Mouse (Mus musculus) right cerebral cortex, postnatal 36 days (tissue): ENCODE data around the gene Ube2n.
"Not testable (repeated sequence)": the region's sequence is repeated elsewhere in the genome, so short reads cannot be mapped to it uniquely, and the experiment has no call there.

Source experiments
- DNase-seq, 2 experiments: peaks; one replicate each; pipeline ENCODE4 v3.0.0; 2022; ENCODE audit warnings: low spot score in 2 of 2, mixed read lengths in 1 of 2

The Ube2n gene

DNA sequence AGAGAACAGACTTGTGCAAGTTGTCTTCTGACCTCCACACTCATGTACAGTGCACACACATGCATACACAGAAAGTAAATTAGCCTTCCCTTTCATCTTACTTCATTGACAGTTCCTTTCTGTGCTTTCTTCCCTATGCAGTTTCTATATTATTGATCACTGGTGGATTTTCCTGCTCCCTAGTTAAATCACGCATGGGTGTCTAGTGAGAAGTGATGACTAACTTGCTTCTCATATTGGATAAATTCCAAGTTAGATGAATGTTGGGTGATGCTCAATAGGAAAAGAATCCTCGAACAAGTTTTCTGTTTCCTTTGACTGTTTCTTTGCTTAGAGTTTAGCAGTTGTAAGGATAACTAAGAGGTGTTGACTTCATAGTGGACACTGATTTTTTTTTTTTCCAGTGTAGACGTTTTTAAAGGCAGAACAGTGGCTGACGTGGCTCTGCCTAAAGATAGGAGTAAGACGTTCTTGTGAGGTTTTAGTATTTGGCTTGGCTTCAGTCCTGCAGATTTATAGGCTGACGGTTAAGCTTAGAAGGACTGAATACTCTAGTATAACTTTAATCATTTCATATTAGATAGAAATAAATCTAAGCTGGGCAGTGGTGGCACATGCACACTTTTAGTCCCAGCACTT is 10.2 kb downstream of the Ube2n start:
- DNase-seq, result no peak

DNA sequence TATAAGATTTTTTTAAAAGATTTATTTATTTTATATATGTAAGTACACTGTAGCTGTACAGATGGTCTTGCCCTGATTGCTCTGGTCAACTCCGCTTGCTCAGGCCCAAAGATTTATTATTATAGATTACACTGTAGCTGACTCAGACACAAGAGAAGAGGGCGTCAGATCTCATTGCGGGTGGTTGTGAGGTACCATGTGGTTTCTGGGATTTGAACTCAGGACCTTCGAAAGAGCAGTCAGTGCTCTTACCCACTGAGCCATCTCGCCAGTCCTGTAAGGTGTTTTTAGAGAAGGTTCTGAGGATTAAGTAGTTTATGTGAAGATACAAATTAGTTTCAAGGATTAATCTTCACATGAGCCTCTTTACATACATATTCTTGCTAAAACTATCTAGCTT is 10.9 kb downstream of the Ube2n start:
- DNase-seq, result no peak

DNA sequence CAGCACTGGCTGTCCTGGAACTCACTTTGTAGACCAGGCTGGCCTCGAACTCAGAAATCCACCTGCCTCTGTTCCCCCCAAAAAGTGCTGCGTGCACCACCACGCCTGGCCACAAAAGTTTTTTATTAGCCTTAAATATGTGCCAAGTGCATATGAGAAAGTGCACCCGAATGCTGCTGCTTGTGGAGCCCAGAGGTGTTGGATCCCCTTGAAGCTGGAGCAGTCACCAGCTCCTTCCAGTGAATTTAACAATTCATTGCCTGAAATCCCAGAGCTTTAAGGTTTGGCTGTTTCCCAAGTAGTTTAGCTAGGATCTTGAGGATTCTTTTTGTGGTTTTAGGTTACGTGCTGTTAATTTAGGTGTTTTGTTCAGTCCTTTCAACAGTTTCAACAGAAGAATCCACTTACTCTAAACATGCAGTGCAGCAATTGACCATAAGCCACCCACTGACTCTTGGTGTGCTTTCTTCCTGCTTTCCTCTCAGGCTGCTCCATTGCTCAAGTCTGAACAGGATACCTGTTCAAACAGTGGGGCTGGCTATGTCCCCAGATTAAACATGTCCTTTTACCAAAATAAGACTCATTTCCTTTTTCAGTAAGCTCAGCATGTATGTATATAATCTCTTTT is 11.7 kb downstream of the Ube2n start:
- no peak for DNase-seq

DNA sequence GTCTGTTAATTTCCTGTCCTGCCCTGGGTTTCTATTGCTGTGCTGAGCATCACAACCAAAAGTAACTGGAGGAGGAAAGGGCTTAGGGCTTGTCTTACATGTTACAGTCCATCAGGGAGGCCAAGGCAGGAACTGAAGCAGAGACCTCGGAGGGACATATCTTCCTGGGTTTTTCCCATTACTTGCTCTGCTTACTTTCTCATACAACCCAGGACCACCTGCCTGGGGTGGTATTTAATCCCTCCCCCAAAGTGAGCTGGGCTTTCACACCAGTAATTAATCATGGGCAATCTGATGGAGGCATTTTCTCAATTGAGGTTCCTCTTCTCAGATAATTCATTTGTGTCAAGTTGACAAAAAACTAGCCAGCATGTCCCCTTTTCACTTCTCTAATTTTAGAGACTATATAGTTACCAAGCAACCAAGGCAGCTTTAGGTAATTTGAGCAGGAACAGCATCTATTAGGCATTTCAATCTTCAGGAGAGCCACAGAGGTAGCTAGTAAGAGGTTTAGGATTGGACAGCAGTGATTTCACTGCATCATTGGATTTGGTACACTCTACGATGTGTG is 15.7 kb downstream of the Ube2n start:
- no peak for DNase-seq

DNA sequence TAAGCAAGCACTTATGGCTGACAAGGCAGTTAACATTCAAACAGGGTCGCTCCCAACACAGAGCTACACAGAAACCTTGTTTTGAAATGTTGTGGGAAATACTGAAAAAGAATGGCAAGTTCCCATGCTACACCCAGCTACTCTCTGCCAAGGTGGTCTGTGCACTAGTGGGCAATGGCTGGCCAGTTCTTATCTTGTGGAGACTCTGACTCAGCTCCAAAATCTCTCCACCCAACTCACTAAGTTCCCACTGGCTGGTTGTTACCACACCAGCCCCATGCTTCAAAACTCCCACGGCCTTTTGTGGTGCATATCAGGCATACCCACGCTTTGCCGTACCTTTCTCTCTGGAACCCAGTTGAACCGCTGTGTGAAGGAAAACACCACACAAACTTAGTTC is 18.0 kb downstream of the Ube2n start:
- no peak for DNase-seq

DNA sequence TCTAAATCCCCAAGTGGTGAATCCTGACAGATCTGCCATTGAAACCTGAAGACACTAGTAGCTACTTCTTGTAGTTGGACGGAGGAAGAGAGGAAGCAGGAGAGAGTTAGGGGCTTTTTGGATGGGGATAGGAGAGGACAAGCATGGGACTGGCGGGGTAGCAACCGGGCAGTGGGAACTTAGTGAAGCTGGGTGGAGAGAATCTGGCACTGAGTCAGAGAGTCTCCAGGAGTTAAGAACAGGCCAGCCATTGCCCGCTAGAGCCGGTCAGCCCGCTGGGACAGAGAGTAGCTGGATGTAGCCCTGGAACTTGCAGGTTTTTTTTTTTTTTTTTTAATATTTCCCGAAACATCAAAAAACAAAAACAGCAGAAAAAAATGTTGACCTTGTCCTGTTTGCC is 18.4 kb downstream of the Ube2n start:
- no peak for DNase-seq

DNA sequence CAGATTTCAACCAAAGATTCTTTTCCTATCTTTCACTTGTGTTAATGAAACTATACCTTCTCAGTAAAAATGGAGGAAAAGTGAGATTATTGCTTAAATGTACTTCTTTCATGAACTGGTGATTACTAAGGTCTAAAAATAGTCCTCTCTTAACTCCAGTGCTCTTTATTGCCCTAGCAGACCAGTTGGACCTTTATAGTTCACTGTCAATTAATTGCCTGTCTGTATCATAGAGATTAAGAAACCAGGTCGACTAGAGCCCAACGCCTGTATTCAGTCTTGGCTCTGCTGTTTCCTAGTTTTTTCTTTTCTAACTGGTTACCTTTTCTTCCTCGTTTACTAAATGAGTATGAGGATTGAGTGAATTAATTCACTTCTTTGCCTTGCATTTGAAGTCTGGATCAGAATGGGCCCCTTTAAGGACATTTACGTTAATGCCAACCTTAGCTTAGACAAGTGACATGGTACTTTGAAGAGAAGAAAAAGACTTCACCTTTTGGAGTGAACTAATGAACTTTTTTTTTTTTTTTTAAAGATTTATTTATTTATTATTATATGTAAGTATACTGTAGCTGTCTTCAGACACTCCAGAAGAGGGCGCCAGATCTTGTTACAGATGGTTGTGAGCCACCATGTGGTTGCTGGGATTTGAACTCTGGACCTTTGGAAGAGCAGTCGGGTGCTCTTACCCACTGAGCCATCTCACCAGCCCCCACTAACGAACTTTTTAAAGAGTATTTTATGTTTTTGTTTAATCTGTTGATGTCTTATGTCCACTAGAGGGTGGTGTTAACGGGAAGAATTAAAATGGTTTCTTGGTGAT is 20.7 kb downstream of the Ube2n start:
- no peak for DNase-seq

DNA sequence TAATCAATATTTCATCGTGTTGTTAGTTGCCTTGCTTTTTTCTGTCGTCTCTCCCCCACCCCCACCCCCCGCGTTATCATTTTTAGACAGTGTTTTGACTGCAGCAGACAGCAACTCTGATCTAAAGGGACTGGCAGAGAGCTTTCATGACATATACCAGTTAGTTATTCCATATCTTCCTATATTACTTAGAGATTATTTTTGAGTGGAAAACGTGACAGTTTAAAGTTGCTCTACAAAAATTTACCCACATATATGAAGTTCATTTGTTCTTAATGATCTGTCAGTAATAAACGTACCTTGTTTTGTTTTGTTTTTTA is 21.2 kb downstream of the Ube2n start:
- DNase-seq, result no peak

DNA sequence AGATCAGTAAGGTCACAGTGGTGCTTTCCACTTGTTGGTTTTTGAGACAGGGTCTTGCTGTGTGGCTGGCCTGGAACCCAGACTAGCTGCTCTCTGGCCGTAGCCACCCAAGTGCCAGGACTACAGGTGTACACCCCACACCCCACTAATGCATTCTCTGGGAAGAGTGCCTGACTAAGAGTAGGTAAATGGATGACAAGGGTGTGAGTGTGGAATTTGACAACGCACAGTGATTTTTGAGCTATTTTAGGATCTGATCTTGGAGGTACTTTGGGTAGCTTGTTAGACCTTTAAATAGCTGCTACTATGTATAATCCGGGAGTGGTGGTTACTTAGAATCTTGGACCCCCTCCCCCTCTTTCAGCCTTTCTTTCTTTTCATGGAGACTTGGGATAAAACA is 24.3 kb downstream of the Ube2n start:
- DNase-seq, result no peak

DNA sequence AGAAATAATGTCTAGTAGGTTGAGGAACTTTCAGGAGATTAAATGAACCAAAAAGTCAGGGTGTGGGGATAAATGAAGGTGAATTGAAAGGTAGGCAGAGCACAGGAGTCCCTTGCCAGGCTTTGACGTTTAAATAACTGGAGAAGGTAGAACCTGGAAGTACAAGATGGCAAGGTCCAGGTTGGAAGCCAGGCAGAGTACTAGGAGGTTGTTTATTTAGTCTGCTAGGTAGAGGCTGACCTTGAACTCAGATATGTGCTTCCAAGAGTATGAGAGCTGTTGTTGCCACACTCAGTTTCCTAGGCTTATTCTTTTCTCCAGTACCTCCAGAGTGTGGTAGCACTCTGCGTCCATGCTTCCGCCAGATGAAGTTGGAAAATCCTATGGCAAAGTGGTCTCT is 24.9 kb downstream of the Ube2n start:
- DNase-seq, result no peak

DNA sequence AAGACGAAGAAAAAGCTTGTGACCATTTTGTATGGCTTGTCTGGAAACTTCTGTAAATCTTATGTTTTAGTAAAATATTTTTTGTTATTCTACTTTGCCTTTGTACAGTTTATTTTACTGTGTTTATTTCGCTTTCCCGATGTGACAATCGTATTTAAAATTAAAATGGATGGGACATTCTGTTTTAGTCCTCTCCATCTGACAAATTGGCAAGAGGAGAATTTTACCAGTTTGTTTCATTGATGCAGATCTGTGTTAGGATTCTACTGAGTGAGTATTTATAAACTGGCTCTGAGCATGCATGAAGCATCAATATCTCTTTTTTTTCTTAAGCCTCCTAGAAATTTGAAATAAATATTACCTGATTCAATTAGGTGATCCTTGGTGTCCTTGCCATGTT is 28.0 kb downstream of the Ube2n start:
- DNase-seq, result no peak

DNA sequence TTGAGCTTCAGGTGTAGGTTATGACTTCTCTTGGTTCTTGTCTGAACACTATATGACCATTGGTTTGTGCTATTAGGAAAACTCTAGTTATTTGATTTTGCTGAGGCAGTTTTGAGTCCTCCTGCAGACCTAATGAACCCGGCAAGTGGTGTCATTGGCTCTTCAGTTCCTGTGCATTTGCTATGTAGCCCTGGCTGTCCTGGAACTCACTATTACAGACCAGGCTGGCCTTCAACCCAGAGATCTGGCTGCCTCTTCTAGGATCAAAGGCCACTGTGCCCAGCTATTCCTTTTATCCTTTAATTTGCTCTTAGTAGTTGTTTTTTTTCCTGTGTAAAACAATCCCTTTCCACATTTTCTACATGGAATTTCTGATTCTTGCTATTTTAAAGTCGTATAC is 28.4 kb downstream of the Ube2n start:
- DNase-seq, result no peak

DNA sequence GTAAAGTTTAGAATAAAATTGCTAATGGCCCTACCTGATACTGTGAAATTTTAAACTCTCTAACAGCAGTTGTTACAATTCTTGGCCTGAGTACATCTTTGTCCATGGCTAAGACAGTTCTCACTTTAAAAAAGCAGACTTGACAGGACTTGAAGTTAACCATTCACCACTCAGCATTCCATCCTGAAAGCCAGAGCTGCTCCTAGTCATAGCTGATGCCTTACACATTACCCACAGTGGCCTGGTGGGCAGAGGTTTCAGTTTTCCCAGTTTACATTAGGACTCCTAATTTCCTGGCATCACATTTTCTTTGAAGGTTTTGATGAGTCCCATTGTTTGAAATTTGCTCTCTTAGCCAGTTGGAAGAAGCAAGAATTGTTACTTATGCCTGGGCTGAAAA is 29.1 kb downstream of the Ube2n start:
- DNase-seq, result no peak

DNA sequence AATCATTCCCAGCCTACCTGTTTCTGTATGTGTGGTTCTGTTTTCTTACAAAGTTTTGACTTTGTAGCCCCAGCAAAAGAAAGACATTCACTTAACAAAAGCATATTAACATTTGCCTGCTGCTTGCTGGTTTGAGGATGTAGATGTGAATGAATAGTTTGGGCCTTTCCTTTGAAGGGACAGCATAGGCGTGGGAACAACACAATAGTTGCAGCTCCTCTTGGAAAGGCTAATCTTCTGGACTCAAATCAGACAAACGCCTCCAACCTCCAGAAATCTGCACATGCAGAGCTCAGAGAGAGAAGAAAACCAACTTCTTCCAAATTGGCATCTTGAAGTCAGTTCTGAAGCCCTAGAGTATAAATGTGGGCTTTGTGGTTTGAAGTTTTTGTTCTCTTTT is 29.7 kb downstream of the Ube2n start:
- DNase-seq, result no peak

DNA sequence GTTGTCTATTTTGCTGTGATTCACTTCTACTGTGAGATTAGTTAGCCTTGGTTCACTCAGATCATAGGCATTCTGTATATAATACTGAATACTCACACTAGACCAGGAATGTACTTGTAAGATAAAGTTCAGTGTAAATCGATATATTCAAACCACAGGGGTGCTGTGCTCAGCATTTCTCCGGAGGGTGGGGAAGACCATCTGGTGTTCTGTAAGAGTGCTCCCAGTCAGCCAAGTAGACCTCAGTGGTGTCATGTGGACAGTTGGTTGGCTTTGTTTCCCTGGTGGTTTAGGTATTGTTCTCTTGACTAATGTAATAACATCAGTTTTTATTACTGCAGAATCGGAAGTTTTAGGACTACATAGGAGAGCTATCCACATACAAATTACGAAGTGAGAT is 30.1 kb downstream of the Ube2n start:
- no peak for DNase-seq

DNA sequence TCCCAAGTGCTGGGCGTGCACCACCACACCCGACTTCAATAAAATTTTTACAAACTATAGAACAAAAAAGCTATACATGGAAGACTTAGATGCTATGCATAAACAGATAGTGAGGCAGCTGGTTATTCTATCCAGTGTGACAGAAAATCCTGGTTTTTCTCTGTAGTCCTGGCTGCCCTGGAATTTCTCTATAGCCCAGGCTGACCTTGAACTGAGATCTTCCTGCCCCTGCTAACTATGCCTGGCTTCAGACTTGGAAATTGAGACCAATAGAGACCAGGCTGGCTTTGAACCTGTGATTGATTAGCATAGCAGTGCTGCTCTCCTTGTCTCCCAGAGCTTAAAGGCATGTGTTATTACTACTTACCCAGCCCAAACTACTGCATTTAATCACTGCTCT is 31.2 kb downstream of the Ube2n start:
- no peak for DNase-seq

DNA sequence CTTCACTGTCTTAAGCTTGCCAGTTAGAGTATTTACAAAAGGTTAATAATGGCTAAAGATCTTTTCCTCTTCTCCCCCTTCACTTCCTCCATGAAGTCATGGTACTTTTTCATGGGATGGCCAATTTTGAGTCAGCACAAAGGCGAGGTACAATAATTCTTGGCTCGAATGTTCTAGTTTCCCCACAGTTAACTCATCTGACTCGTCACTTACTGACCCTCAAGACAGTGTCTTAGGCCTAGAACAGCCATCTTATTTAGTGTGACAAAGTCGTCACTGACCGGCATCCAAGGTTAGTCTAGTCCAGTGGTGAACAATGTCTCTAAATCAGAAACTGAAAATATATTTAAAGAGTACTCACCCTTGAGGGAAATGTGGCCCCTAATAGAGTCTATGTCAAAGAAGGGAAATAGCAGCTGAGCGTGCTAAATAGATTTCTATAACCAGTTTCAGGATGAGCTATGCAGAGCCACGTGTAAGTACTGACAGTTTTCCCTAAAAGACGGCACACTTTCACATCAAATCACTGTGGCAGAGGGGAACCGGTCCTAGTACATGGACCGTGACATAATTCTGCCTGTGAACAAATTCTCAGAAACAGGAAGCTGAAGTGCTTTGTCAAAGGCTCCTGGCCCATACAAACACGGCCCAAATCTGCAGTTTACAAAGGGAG is 33.3 kb downstream of the Ube2n start:
- DNase-seq, result no peak

DNA sequence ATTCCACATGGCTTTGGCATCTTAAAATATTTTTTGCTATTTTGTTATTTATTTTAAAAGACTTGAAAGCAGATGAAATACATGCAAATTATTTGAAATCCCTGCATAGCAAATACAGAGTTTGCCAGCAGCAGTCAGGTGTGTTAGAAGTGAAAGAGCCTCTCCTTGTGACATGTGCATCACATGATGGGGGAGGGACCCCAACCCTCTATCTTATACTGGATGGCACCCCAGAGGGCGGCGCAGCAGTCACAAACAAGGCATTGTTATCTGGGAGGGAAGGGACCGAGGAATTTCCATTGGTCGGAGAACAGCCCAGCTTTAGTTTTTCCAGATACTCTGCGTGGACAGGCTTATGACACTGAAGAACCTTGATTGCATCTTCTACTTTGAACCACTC is 34.1 kb downstream of the Ube2n start:
- DNase-seq, result not testable (repeated sequence)

DNA sequence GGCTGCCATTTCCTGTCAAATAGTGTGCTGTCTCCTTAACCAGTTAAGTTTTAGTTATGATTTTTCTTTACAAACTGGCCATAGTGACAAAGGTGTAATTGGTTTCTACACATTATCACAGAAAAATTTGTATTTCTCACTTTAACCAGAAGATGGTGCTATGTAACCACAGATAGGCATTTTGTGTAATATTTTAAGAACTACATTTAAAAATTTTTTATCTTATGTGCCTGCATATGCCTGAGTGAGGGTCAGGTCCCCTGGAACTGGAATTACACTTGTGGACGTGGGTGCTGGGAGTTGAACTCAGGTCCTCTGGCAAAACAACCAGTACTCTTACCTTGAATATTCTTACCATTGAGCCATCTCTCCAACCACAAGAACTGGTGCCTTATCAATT is 35.6 kb downstream of the Ube2n start:
- DNase-seq, result no peak

DNA sequence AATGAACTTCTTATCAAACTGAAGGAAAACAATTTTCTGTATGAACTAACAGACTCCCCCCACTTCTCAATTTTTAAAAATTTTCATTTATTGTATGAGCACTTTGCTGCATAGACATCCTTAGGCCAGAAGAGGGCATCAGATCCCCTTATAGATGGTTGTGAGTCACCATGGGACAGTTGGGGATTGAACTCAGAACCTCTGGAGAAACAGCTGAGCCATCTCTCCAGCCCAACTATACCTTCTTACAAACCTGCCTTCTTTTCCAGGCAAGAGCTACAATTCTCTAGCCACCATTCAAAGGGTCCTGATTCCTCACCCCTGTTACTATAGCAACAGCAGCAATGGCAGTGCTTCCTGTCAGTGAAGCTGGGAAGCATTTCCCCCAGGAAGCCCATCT is 36.8 kb downstream of the Ube2n start:
- no peak for DNase-seq

DNA sequence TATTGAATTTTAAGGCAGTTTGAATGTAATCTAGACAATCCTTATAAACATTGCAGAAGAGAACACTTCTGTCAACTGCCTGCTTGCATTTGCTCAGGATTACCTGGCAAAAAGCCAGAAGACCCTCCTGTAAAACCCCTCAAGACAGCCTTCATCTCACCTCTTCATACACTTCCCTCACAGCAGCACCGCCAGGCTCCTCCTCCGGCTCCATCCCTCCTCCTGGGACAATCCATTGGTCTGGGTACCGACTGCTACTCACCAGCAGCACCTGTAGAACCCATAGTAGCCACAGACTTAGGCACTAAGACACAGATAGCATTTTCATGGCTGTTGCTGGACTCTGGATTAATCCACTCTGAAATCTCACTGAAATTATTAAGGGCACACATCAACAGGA is 37.4 kb downstream of the Ube2n start:
- no peak for DNase-seq

DNA sequence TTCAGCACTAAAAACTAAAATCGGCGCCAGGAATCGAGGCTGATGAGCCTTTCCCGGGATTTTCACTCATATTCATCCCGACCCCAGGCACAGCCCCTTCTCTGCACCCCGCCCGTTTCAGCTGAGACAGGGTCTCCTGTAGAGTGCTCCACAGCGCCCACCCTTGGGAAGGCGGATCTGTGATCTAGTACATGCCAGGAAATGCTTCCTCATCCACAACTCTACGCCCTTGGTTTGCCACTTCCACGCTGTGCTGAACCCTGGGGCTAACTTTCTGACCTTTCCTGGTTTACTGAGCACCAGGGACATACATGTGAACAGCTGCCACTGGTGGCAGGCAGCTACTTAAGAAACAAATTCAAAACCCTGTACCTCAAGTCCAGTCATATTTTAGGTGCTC is 40.9 kb downstream of the Ube2n start:
- DNase-seq, result no peak
